Mouse (Mus musculus) intestine, postnatal 0 days (tissue): Measurements from ENCODE around the gene Nceh1. TPM values are rescaled to one million over a fixed set of nuclear protein-coding genes. Genes with fewer than 3 reads are reported as not detected.

ENCODE experiments used
- ATAC-seq: fragments of 200-750 bp; cut with Nextera tagmentation; 2 replicates; pipeline ENCODE4 v1.8.0; 2017; ENCODE audit warnings: mild to moderate bottlenecking, moderate TSS enrichment, moderate library complexity
- H3K27ac ChIP-seq: fragments of 300-500 bp; sonication (generic); 2 replicates; pipeline ENCODE4 v1.5.1; 2014; ENCODE audit warnings: mild to moderate bottlenecking, low read depth, low read length, moderate library complexity
- H3K27me3 ChIP-seq: fragments of 300-500 bp; sonication (generic); replicated peaks from 2 replicates; pipeline ENCODE4 v1.6.1; 2014; ENCODE audit warnings: low read length, mixed read lengths; ENCODE audit not compliant: control insufficient read depth, insufficient read depth
- H3K36me3 ChIP-seq: fragments of 300-500 bp; sonication (generic); 2 replicates; pipeline ENCODE4 v1.6.1; 2014; ENCODE audit warnings: mild to moderate bottlenecking, moderate library complexity; ENCODE audit not compliant: control insufficient read depth, insufficient read depth
- H3K4me1 ChIP-seq: fragments of 300-500 bp; sonication (generic); replicated peaks from 2 replicates; pipeline ENCODE4 v1.6.1; 2014; ENCODE audit warnings: antibody characterized with exemption, low read length, mixed read lengths; ENCODE audit not compliant: control insufficient read depth, insufficient read depth
- H3K4me2 ChIP-seq: fragments of 300-500 bp; sonication (generic); replicated peaks from 2 replicates; pipeline ENCODE4 v1.6.1; 2014; ENCODE audit warnings: low read depth, mild to moderate bottlenecking, moderate library complexity
- H3K4me3 ChIP-seq: fragments of 300-500 bp; sonication (generic); 2 replicates; pipeline ENCODE4 v1.5.1; 2014; ENCODE audit warnings: low read depth, low read length
- H3K9ac ChIP-seq: fragments of 300-500 bp; sonication (generic); 2 replicates; pipeline ENCODE4 v1.6.1; 2014; ENCODE audit warnings: mild to moderate bottlenecking, low read depth, low read length
- H3K9me3 ChIP-seq: fragments of 300-500 bp; sonication (generic); 2 replicates; pipeline ENCODE4 v1.6.1; 2016; ENCODE audit warnings: mixed run types; ENCODE audit not compliant: control insufficient read depth
- CTCF ChIP-seq: sonication (generic); IDR thresholded peaks from 2 replicates; pipeline ENCODE4 v1.5.1; 2016; ENCODE audit warnings: low read depth, mild to moderate bottlenecking, control low read depth, antibody characterized with exemption, moderate library complexity
- WGBS: fragments of 180-500 bp; shearing (Covaris S2); extraction: QIAGEN DNeasy Blood & Tissue Kit; methylation state at CpG from one replicate; pipeline ENCODE4 v1.1.7; 2014; 5-methylcytosine and 5-hydroxymethylcytosine counted together
- polyA plus RNA-seq: library from polyadenylated mRNA; unstranded; fragments of >200 nt; fragmentation: Nextera tagmentation; extraction: Ambion mirVana; gene quantifications from 2 replicates; pipeline ENCODE4 v1.2.1, GENCODE M21; 2015

The Nceh1 gene
- polyA plus RNA-seq, 1 experiment from 2014 or later = 15.0 TPM

GRCm38 (mm10) chr3:27280280-27280749 lies 97.5 kb downstream of the Nceh1 start:
- Histone ChIP-seq H3K9me3 (no peaks in the 10 kb centered on the region), H3K4me1 (0 out of 2 replicates have a peak, but pooled peaks cover 4% of the 10 kb centered on the region), H3K4me2 (peak overlapping the region; percentile 4; the same call in 1 of the 2 replicates), H3K9ac (no peak overlapping the region), H3K27me3 (no peaks in the 10 kb centered on the region), H3K4me3 (no peak overlapping the region), H3K27ac (no peak overlapping the region), H3K36me3 (no peaks in the 10 kb centered on the region)
- 32% methylated on average over 11 of the region's 11 CpGs for WGBS
- 0 out of 2 replicates have a peak, but pooled peaks have one; percentile 17 for ATAC-seq
- TF ChIP-seq CTCF = no peak

DNA sequence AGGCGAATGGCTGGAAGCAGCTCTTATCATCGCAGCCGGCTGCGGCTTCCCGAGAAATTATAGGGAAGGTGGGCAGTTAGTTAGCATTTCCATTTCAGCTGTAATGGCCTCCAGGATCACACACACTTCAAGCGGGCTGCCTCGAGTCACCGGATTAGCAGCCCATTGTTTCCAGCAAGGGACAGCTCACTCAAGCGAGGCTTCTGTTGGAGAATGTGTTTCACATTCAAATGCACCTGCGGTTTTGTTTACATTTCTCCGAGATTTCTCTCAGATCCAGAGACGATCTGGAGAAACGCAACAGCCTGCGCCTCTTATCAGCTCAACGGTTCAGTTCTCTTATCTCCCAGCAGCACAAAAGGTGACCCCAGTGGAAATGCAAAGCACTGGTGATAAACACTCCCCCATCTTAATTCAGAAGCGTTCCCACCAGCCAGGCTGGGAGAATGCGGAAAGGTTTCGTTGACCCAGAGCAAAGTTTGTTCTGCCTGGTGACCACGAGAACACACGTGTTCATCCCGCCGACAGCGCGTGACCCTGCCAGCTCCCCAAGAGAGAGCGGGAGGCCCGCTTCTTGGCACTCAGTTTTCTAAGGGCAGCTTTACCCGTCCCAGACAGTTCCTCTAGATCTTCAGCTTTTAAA lies 100.4 kb downstream of the Nceh1 start:
- Histone ChIP-seq H3K36me3 (no peaks in the 10 kb centered on the region), H3K27me3 (no peaks in the 10 kb centered on the region), H3K4me1 (0 out of 2 replicates have a peak, but pooled peaks cover 4% of the 10 kb centered on the region), H3K9me3 (no peaks in the 10 kb centered on the region), H3K4me2 (peak overlapping the region; percentile 54), H3K27ac (peak overlapping the region; percentile 22), H3K9ac (peak overlapping the region; percentile 31), H3K4me3 (peak overlapping the region; percentile 13; the same call in 1 of the 2 replicates)
- 7% methylated on average over 27 of the region's 27 CpGs for WGBS
- no peak for TF ChIP-seq CTCF
- ATAC-seq = peak; percentile 87

- TF ChIP-seq CTCF = no peak
- ATAC-seq = no peak
- Histone ChIP-seq H3K4me2 (peak overlapping the region; percentile 54), H3K27ac (no peak overlapping the region; the same call in 1 of the 2 replicates), H3K9ac (0 out of 2 replicates have a peak overlapping the region, but pooled peaks have one; percentile 31), H3K4me1 (peaks cover 8% of the 10 kb centered on the region; the same call in 1 of the 2 replicates), H3K27me3 (no peaks in the 10 kb centered on the region), H3K36me3 (no peaks in the 10 kb centered on the region), H3K4me3 (no peak overlapping the region), H3K9me3 (no peaks in the 10 kb centered on the region)
- WGBS = 66% methylated on average over 7 of the region's 7 CpGs
Measured at GRCm38 (mm10) chr3:27283796-27284195, 101.0 kb downstream of the Nceh1 start.

- ATAC-seq = no peak
- no peak overlapping the region for H3K4me2 ChIP-seq
- no peak overlapping the region for H3K4me3 ChIP-seq
- 93% methylated on average over 5 of the region's 5 CpGs for WGBS
- H3K36me3 ChIP-seq = no peaks in the 10 kb centered on the region
- H3K9me3 ChIP-seq = no peaks in the 10 kb centered on the region
- H3K27ac ChIP-seq = no peak overlapping the region
- no peaks in the 10 kb centered on the region for H3K27me3 ChIP-seq
- H3K9ac ChIP-seq = no peak overlapping the region
- H3K4me1 ChIP-seq = peaks cover 10% of the 10 kb centered on the region; the same call in 1 of the 2 replicates
- TF ChIP-seq CTCF = peak; percentile 55
Measured at GRCm38 (mm10) chr3:27284227-27284626, 101.5 kb downstream of the Nceh1 start.

DNA sequence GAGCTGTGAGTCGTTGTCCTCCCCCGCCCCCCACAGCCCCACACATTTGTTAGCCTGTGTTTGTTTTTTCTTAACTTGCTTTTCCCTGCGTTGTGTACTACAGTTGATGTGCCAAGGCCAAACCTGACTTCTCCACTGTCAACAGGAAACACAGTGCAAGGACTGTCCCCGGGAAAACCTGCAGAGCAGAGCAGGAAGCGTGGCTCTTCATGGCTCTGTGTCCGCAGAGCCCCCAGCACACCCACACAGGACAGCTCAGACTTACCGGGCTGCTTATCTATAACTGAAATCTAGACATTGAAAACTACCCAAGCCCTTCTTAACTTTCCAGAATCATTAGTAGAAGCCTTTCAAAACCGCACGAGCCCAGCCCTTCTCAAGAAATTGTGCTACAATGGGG lies 102.3 kb downstream of the Nceh1 start:
- Histone ChIP-seq H3K4me2 (no peak overlapping the region), H3K36me3 (no peaks in the 10 kb centered on the region), H3K27ac (no peak overlapping the region), H3K9me3 (no peaks in the 10 kb centered on the region), H3K27me3 (no peaks in the 10 kb centered on the region), H3K4me3 (no peak overlapping the region), H3K4me1 (peaks cover 10% of the 10 kb centered on the region; the same call in 1 of the 2 replicates), H3K9ac (no peak overlapping the region)
- WGBS = 62% methylated on average over 9 of the region's 9 CpGs
- no peak for TF ChIP-seq CTCF
- ATAC-seq = no peak

GRCm38 (mm10) chr3:27288301-27288700 lies 105.5 kb downstream of the Nceh1 start:
- Histone ChIP-seq H3K27ac (no peak overlapping the region), H3K36me3 (no peaks in the 10 kb centered on the region), H3K4me1 (peaks cover 9% of the 10 kb centered on the region; the same call in 1 of the 2 replicates), H3K9ac (no peak overlapping the region), H3K9me3 (no peaks in the 10 kb centered on the region), H3K4me3 (no peak overlapping the region), H3K4me2 (no peak overlapping the region), H3K27me3 (no peaks in the 10 kb centered on the region)
- TF ChIP-seq CTCF = no peak
- 51% methylated on average over 2 of the region's 2 CpGs for WGBS
- ATAC-seq = no peak
